Mouse (Mus musculus): Measurements from ENCODE around the gene Tmem131l.

- TF ChIP-seq POLR2A (IDR thresholded peaks at IDR 0.05; ENCODE audit: low read depth, low read length) (no peak), CTCF (conservative IDR thresholded peaks at IDR 0.05; ENCODE audit: insufficient read depth, insufficient read length, low read depth, low read length) (no peak)
Observed at GRCm38 (mm10) chr3:83864064-83864548, 175.9 kb downstream of the Tmem131l start.
